7 mouse cellular contexts compared by ENCODE assay signal in the genomic region with DNA sequence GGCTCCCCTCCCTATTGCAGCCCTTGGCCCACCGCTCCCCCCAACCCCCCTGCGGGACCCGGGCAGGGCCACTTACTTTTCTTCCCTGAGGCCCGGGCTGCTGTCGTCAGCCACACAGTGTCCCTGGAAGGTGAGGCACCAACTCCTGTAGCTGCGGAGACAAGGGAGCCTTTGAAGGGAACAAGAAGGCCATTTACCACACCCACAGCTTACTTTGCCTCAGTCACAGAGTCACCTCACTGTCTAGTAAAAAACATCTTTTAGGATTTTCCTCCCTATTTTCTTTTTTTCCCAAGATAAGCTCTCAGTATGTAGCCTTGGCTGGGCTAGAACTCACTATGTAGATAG. TPM values are rescaled to one million over a fixed set of nuclear protein-coding genes. Genes with fewer than 3 reads are reported as not detected.
A peak's percentile ranks its signal among the peaks of the same experiment; 100 is the strongest.
DNase-seq lines count a peak whose midpoint lies in the region; ATAC-seq and TF ChIP-seq lines count a peak whose summit lies in the region.

No protein-coding gene starts in this region.

- no peak for ATAC-seq in lung, embryonic 15.5 days (ENCODE audit: borderline replicate concordance, extremely low read depth, low FRiP score, low TSS enrichment)
- ATAC-seq in embryonic facial prominence, embryonic 15.5 days (ENCODE audit: insufficient number of reproducible peaks, low FRiP score, low TSS enrichment, low read depth) = no peak
- no peak for ATAC-seq in intestine, postnatal 0 days
- ATAC-seq in neural tube, embryonic 15.5 days (ENCODE audit: low FRiP score) = no peak
- no peak for ATAC-seq in megakaryocyte-erythroid progenitor cell, adult 5-6 weeks (replicated peaks; ENCODE audit: low FRiP score, low TSS enrichment, poor library complexity, severe bottlenecking)

- H3K4me3 ChIP-seq in lung, embryonic 15.5 days = peak overlapping the region; percentile 60
- H3K4me3 ChIP-seq in embryonic facial prominence, embryonic 15.5 days (replicated peaks) = peak overlapping the region; percentile 71
- peak overlapping the region; percentile 59 for H3K4me3 ChIP-seq in intestine, postnatal 0 days (ENCODE audit: low read depth, low read length)
- H3K4me3 ChIP-seq in neural tube, embryonic 15.5 days (replicated peaks) = peak overlapping the region; percentile 57

- H3K4me1 ChIP-seq in lung, embryonic 15.5 days = peaks cover 16% of the 10 kb centered on the region
- peaks cover 23% of the 10 kb centered on the region for H3K4me1 ChIP-seq in embryonic facial prominence, embryonic 15.5 days
- H3K4me1 ChIP-seq in intestine, postnatal 0 days (replicated peaks; ENCODE audit: control insufficient read depth, insufficient read depth, low read length) = peaks cover 9% of the 10 kb centered on the region; the same call in 1 of the 2 replicates
- H3K4me1 ChIP-seq in neural tube, embryonic 15.5 days = peaks cover 17% of the 10 kb centered on the region

- peak overlapping the region; percentile 96 for H3K27ac ChIP-seq in lung, embryonic 15.5 days
- peak overlapping the region; percentile 95 for H3K27ac ChIP-seq in embryonic facial prominence, embryonic 15.5 days (replicated peaks)
- H3K27ac ChIP-seq in intestine, postnatal 0 days (ENCODE audit: low read depth, low read length) = peak overlapping the region; percentile 92
- peak overlapping the region; percentile 98 for H3K27ac ChIP-seq in neural tube, embryonic 15.5 days (replicated peaks)

- H3K4me2 ChIP-seq in lung, embryonic 15.5 days = peak overlapping the region; percentile 98
- peak overlapping the region; percentile 86 for H3K4me2 ChIP-seq in embryonic facial prominence, embryonic 15.5 days (replicated peaks)
- peak overlapping the region; percentile 96 for H3K4me2 ChIP-seq in intestine, postnatal 0 days (replicated peaks; ENCODE audit: low read depth)
- peak overlapping the region; percentile 94 for H3K4me2 ChIP-seq in neural tube, embryonic 15.5 days

- no peaks in the 10 kb centered on the region for H3K27me3 ChIP-seq in lung, embryonic 15.5 days
- H3K27me3 ChIP-seq in embryonic facial prominence, embryonic 15.5 days = no peaks in the 10 kb centered on the region
- no peaks in the 10 kb centered on the region for H3K27me3 ChIP-seq in intestine, postnatal 0 days (replicated peaks; ENCODE audit: control insufficient read depth, insufficient read depth, low read length)
- no peaks in the 10 kb centered on the region for H3K27me3 ChIP-seq in neural tube, embryonic 15.5 days (replicated peaks)

- TF ChIP-seq CTCF in intestine, postnatal 0 days (IDR thresholded peaks at IDR 0.05; ENCODE audit: low read depth) = no peak

- 9% methylated on average over 6 of the region's 6 CpGs for WGBS in lung, embryonic 15.5 days
- WGBS in embryonic facial prominence, embryonic 15.5 days = 6% methylated on average over 6 of the region's 6 CpGs
- WGBS in intestine, postnatal 0 days = 8% methylated on average over 6 of the region's 6 CpGs
- WGBS in neural tube, embryonic 15.5 days = 1% methylated on average over 6 of the region's 6 CpGs

- H3K9me3 ChIP-seq in lung, embryonic 15.5 days = no peaks in the 10 kb centered on the region
- no peaks in the 10 kb centered on the region for H3K9me3 ChIP-seq in embryonic facial prominence, embryonic 15.5 days (replicated peaks)
- H3K9me3 ChIP-seq in intestine, postnatal 0 days (ENCODE audit: control insufficient read depth) = no peaks in the 10 kb centered on the region
- H3K9me3 ChIP-seq in neural tube, embryonic 15.5 days (replicated peaks) = no peaks in the 10 kb centered on the region

- no peak for DNase-seq in lung, postnatal 36 days
- no peak for DNase-seq in thymus, postnatal 25 days

- peak overlapping the region; percentile 88 for H3K9ac ChIP-seq in lung, embryonic 15.5 days
- H3K9ac ChIP-seq in embryonic facial prominence, embryonic 15.5 days = peak overlapping the region; percentile 85
- peak overlapping the region; percentile 75 for H3K9ac ChIP-seq in intestine, postnatal 0 days (ENCODE audit: low read depth, low read length)
- peak overlapping the region; percentile 83 for H3K9ac ChIP-seq in neural tube, embryonic 15.5 days (replicated peaks)

- H3K36me3 ChIP-seq in lung, embryonic 15.5 days = no peaks in the 10 kb centered on the region
- H3K36me3 ChIP-seq in embryonic facial prominence, embryonic 15.5 days = no peaks in the 10 kb centered on the region
- no peaks in the 10 kb centered on the region for H3K36me3 ChIP-seq in intestine, postnatal 0 days (ENCODE audit: control insufficient read depth, insufficient read depth)
- H3K36me3 ChIP-seq in neural tube, embryonic 15.5 days = no peaks in the 10 kb centered on the region

RNA-seq across cellular contexts. Expression of a gene that starts 11.1 kb away (rescaled TPM):
- polyA plus RNA-seq in lung, embryonic 15.5 days (2015; fragmentation: Nextera tagmentation; extraction: Ambion mirVana) = 3.2 and 3.5 TPM in 2 replicates
- polyA plus RNA-seq in embryonic facial prominence, embryonic 15.5 days (2015; fragmentation: Nextera tagmentation; extraction: Ambion mirVana) = 2.8 and 3.4 TPM in 2 replicates
- 2.2 and 2.4 TPM in 2 replicates for polyA plus RNA-seq in intestine, postnatal 0 days (2015; fragmentation: Nextera tagmentation; extraction: Ambion mirVana)
- 1.6 and 1.8 TPM in 2 replicates for polyA plus RNA-seq in neural tube, embryonic 15.5 days (2015; fragmentation: Nextera tagmentation; extraction: Ambion mirVana)
- 1.7 and 3.2 TPM in 2 replicates for total RNA-seq in megakaryocyte-erythroid progenitor cell, adult 5-6 weeks (2014; fragmentation: Nextera tagmentation)
- 3.5 TPM in 1 of 2 replicates, not detected in the other for total RNA-seq in megakaryocyte-erythroid progenitor cell, adult 5-6 weeks (2017)

RNA-seq across cellular contexts. Expression of a gene that starts 16.6 kb away (rescaled TPM):
- not detected in 2 replicates for polyA plus RNA-seq in lung, embryonic 15.5 days (2015; fragmentation: Nextera tagmentation; extraction: Ambion mirVana)
- polyA plus RNA-seq in embryonic facial prominence, embryonic 15.5 days (2015; fragmentation: Nextera tagmentation; extraction: Ambion mirVana) = 0.40 and 0.83 TPM in 2 replicates
- not detected in 2 replicates for polyA plus RNA-seq in intestine, postnatal 0 days (2015; fragmentation: Nextera tagmentation; extraction: Ambion mirVana)
- 0.14 and 0.27 TPM in 2 replicates for polyA plus RNA-seq in neural tube, embryonic 15.5 days (2015; fragmentation: Nextera tagmentation; extraction: Ambion mirVana)
- not detected in 2 replicates for total RNA-seq in megakaryocyte-erythroid progenitor cell, adult 5-6 weeks (2014; fragmentation: Nextera tagmentation)
- not detected in 2 replicates for total RNA-seq in megakaryocyte-erythroid progenitor cell, adult 5-6 weeks (2017)

RNA-seq across cellular contexts. Expression of a gene that starts 28.8 kb away (rescaled TPM):
- 144 and 156 TPM in 2 replicates for polyA plus RNA-seq in lung, embryonic 15.5 days (2015; fragmentation: Nextera tagmentation; extraction: Ambion mirVana)
- 149 and 156 TPM in 2 replicates for polyA plus RNA-seq in embryonic facial prominence, embryonic 15.5 days (2015; fragmentation: Nextera tagmentation; extraction: Ambion mirVana)
- 57.1 and 61.8 TPM in 2 replicates for polyA plus RNA-seq in intestine, postnatal 0 days (2015; fragmentation: Nextera tagmentation; extraction: Ambion mirVana)
- 776 and 868 TPM in 2 replicates for polyA plus RNA-seq in neural tube, embryonic 15.5 days (2015; fragmentation: Nextera tagmentation; extraction: Ambion mirVana)
- 125 and 138 TPM in 2 replicates for total RNA-seq in megakaryocyte-erythroid progenitor cell, adult 5-6 weeks (2014; fragmentation: Nextera tagmentation)
- 88.3 and 92.5 TPM in 2 replicates for total RNA-seq in megakaryocyte-erythroid progenitor cell, adult 5-6 weeks (2017)

RNA-seq across cellular contexts. Expression of a gene that starts 31.3 kb away (rescaled TPM):
- 23.8 TPM in 2 replicates for polyA plus RNA-seq in lung, embryonic 15.5 days (2015; fragmentation: Nextera tagmentation; extraction: Ambion mirVana)
- 35.0 and 36.5 TPM in 2 replicates for polyA plus RNA-seq in embryonic facial prominence, embryonic 15.5 days (2015; fragmentation: Nextera tagmentation; extraction: Ambion mirVana)
- polyA plus RNA-seq in intestine, postnatal 0 days (2015; fragmentation: Nextera tagmentation; extraction: Ambion mirVana) = 10.5 TPM in 2 replicates
- polyA plus RNA-seq in neural tube, embryonic 15.5 days (2015; fragmentation: Nextera tagmentation; extraction: Ambion mirVana) = 22.5 and 25.2 TPM in 2 replicates
- 5.6 and 22.1 TPM in 2 replicates for total RNA-seq in megakaryocyte-erythroid progenitor cell, adult 5-6 weeks (2014; fragmentation: Nextera tagmentation)
- total RNA-seq in megakaryocyte-erythroid progenitor cell, adult 5-6 weeks (2017) = 2.3 and 4.2 TPM in 2 replicates
